Comparison of ENCODE assay signal across 36 mouse cellular contexts in genomic region chr9:120290375-120290774, GRCm38 (mm10). TPM values are rescaled to one million over a fixed set of nuclear protein-coding genes. Genes with fewer than 3 reads are reported as not detected.
"Had no signal": no experiment of that assay in that cellular context is flagged by ENCODE, and none has a peak within 500 bp of the region (broad histone marks: within the 10 kb centered on the region; RNA-seq: fewer than 3 reads in every experiment).

No protein-coding gene starts in this region.

- H3K9ac ChIP-seq: heart, embryonic 12.5 days; heart, embryonic 13.5 days; heart, embryonic 15.5 days; hindbrain, embryonic 13.5 days; hindbrain, embryonic 14.5 days; hindbrain, embryonic 15.5 days; intestine, embryonic 15.5 days; kidney, embryonic 15.5 days had no signal

- H3K27me3 ChIP-seq: heart, embryonic 12.5 days; heart, embryonic 15.5 days; hindbrain, embryonic 13.5 days; hindbrain, embryonic 15.5 days; intestine, embryonic 15.5 days; kidney, embryonic 15.5 days had no signal

- H3K4me3 ChIP-seq: heart, embryonic 10.5 days; heart, embryonic 12.5 days; heart, embryonic 13.5 days; heart, embryonic 15.5 days; hindbrain, embryonic 10.5 days; hindbrain, embryonic 13.5 days; hindbrain, embryonic 15.5 days; intestine, embryonic 15.5 days; kidney, embryonic 15.5 days; layer of hippocampus, adult 2 months; left cerebral cortex, adult 2 months had no signal

- H3K4me2 ChIP-seq: heart, embryonic 11.5 days; heart, embryonic 12.5 days; heart, embryonic 13.5 days; heart, embryonic 15.5 days; hindbrain, embryonic 13.5 days; hindbrain, embryonic 14.5 days; hindbrain, embryonic 15.5 days; intestine, embryonic 15.5 days; kidney, embryonic 15.5 days had no signal

- ATAC-seq: hindbrain, embryonic 16.5 days; hindbrain, postnatal 0 days; inflammation-experienced regulatory T-cells, adult 6 months; intestine, embryonic 15.5 days; intestine, embryonic 16.5 days; intestine, postnatal 0 days had no signal

- H3K4me1 ChIP-seq: heart, embryonic 10.5 days; heart, embryonic 12.5 days; heart, embryonic 13.5 days; heart, embryonic 15.5 days; hindbrain, embryonic 15.5 days; intestine, embryonic 15.5 days; kidney, embryonic 15.5 days had no signal

- DNase-seq: heart, postnatal 10 days; heart, postnatal 14 days; heart, postnatal 36 days; heart, postnatal 4 days; kidney, adult 11 months; kidney, adult 18-20 months; kidney, adult 2 months; kidney, adult 8-10 months; kidney, adult 9 months; kidney, postnatal 10 days; kidney, postnatal 14 days; kidney, postnatal 25 days; kidney, postnatal 36 days; kidney, postnatal 4 days; layer of hippocampus, adult 9-11 months; layer of hippocampus, postnatal 36 days had no signal

- H3K27ac ChIP-seq: heart, embryonic 10.5 days; heart, embryonic 13.5 days; heart, embryonic 15.5 days; hindbrain, embryonic 10.5 days; hindbrain, embryonic 13.5 days; hindbrain, embryonic 14.5 days; hindbrain, embryonic 15.5 days; hindbrain, postnatal 0 days; intestine, embryonic 15.5 days; kidney, embryonic 15.5 days; kidney, postnatal 0 days; layer of hippocampus, adult 2 months; left cerebral cortex, adult 2 months had no signal

- H3K36me3 ChIP-seq: heart, embryonic 10.5 days; heart, embryonic 12.5 days; heart, embryonic 13.5 days; heart, embryonic 15.5 days; hindbrain, embryonic 10.5 days; hindbrain, embryonic 13.5 days; hindbrain, embryonic 15.5 days; intestine, embryonic 15.5 days; kidney, embryonic 15.5 days had no signal

- H3K9me3 ChIP-seq: heart, embryonic 10.5 days; heart, embryonic 12.5 days; heart, embryonic 13.5 days; heart, embryonic 15.5 days; hindbrain, embryonic 10.5 days; hindbrain, embryonic 13.5 days; hindbrain, embryonic 15.5 days; intestine, embryonic 15.5 days; kidney, embryonic 15.5 days had no signal

RNA-seq across cellular contexts. Expression of gene Myrip, which starts 10.9 kb away (rescaled TPM):
- total RNA-seq: hematopoietic stem cell, adult 5-6 weeks had no signal
- polyA plus RNA-seq: inflammation-experienced regulatory T-cells, adult 6 months had no signal
